Mouse (Mus musculus) cerebellum, adult 2 months (tissue): ENCODE measurements at regions not wholly inside any gene's neighbourhood (a gene's known extent, or its start where the extent isn't known, plus 50 kb on each side); places are given as distances from the start of the nearest gene placed in this dataset.

ENCODE experiments used
- CTCF ChIP-seq: fragments of 200-500 bp; IDR thresholded peaks from 2 replicates; pipeline ENCODE4 v1.5.1; 2011; ENCODE audit warnings: low read depth, mild to moderate bottlenecking, control low read depth, low read length, moderate library complexity, borderline replicate concordance; ENCODE audit not compliant: insufficient read depth
- POLR2A ChIP-seq: fragments of 200-500 bp; IDR thresholded peaks from 2 replicates; pipeline ENCODE4 v1.6.1; 2011; ENCODE audit warnings: low read length, control low read depth, borderline replicate concordance; ENCODE audit not compliant: insufficient read depth

GRCm38 (mm10) chr5:118929037-118929436 lies 368.6 kb downstream of the Med13l start:
- TF ChIP-seq POLR2A, result no peak
- TF ChIP-seq CTCF, result no peak
